Mouse (Mus musculus): ENCODE measurements at regions not wholly inside any gene's neighbourhood (a gene's known extent, or its start where the extent isn't known, plus 50 kb on each side); places are given as distances from the start of the nearest gene placed in this dataset.

GRCm38 (mm10) chr14:85915761-85916160 lies 1225.3 kb downstream of the Diaph3 start:
- 78% methylated on average over 2 of the region's 2 CpGs for WGBS
- H3K9me3 ChIP-seq (ENCODE audit: low read length), result no peaks in the 10 kb centered on the region
- ATAC-seq, result no peak
- no peak overlapping the region for H3K4me3 ChIP-seq (ENCODE audit: low read depth, low read length)
- no peak overlapping the region for H3K27ac ChIP-seq (ENCODE audit: low read length)
- H3K27me3 ChIP-seq (replicated peaks; ENCODE audit: insufficient read depth, low read length), result no peaks in the 10 kb centered on the region
- H3K4me2 ChIP-seq (replicated peaks; ENCODE audit: low read depth, low read length), result no peak overlapping the region
- DNase-seq (ENCODE audit: low spot score), result no peak
- H3K4me1 ChIP-seq (ENCODE audit: insufficient read depth, low read depth, low read length), result no peaks in the 10 kb centered on the region
- no peaks in the 10 kb centered on the region for H3K36me3 ChIP-seq (ENCODE audit: insufficient read depth, low read length)
- H3K9ac ChIP-seq (replicated peaks; ENCODE audit: low read depth), result no peak overlapping the region
- TF ChIP-seq CTCF (IDR thresholded peaks at IDR 0.05) (no peak), EP300 (IDR thresholded peaks at IDR 0.05) (no peak)

DNA sequence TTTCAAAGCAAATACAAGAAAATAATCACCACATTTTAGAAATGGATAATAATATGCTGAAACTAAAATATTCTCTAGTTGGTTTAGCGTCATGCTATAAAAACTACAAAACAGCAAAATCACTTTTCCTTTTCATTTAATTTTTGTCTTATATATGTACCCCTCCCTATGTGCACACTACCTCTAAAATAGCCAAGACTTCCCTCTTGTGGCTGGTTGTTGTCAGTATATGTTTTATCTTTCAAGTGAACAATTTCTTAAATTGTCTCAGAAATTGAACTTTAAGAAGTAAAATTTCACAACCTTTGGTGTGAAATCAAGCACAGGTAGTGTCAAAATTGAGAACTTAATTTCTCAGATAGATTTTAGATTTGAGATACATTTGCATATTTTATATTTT lies 1243.1 kb downstream of the Diaph3 start:
- WGBS, result 86% methylated on average over 1 of the region's 1 CpGs
- Histone ChIP-seq H3K9me3 (ENCODE audit: low read length) (no peaks in the 10 kb centered on the region), H3K4me1 (ENCODE audit: insufficient read depth, low read depth, low read length) (no peaks in the 10 kb centered on the region), H3K27ac (ENCODE audit: low read length) (no peak overlapping the region), H3K36me3 (ENCODE audit: insufficient read depth, low read length) (no peaks in the 10 kb centered on the region), H3K9ac (replicated peaks; ENCODE audit: low read depth) (no peak overlapping the region), H3K4me3 (ENCODE audit: low read depth, low read length) (no peak overlapping the region), H3K4me2 (replicated peaks; ENCODE audit: low read depth, low read length) (no peak overlapping the region), H3K27me3 (replicated peaks; ENCODE audit: insufficient read depth, low read length) (no peaks in the 10 kb centered on the region)
- DNase-seq (ENCODE audit: low spot score) (no peak), ATAC-seq (no peak)
- TF ChIP-seq EP300 (IDR thresholded peaks at IDR 0.05) (no peak), CTCF (IDR thresholded peaks at IDR 0.05) (peak; percentile 40)

DNA sequence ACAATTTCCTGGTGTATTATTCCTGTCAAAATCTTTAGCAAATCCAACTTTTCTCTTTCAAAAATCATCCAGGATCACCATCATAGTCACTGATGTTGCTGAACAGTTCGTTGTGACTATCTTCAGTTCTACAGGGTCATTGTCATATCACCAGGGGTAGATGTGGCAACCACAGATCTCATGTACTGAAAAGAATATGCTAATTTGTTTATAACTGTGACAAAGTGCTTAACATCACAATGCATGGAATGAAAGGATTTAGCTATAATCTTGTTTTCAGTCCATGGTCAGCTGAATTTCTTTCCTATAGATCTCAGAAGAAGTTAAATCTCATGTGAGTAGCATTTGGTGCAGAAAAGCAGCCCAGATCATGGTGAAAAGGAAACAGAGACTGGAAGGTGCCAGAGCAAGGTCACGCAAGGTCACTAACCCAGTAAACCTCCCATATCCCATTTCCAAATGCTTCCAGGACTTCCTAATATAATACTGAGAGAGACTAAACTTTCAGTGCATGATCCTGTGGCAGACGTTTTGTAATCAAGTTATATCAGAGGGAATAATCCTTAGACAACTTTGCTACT lies 1279.6 kb downstream of the Diaph3 start:
- H3K9ac ChIP-seq (replicated peaks; ENCODE audit: low read depth), result no peak overlapping the region
- no peak overlapping the region for H3K4me3 ChIP-seq (ENCODE audit: low read depth, low read length)
- no peaks in the 10 kb centered on the region for H3K36me3 ChIP-seq (ENCODE audit: insufficient read depth, low read length)
- DNase-seq (ENCODE audit: low spot score) (no peak), ATAC-seq (no peak)
- no peak overlapping the region for H3K4me2 ChIP-seq (replicated peaks; ENCODE audit: low read depth, low read length)
- no peaks in the 10 kb centered on the region for H3K4me1 ChIP-seq (ENCODE audit: insufficient read depth, low read depth, low read length)
- WGBS, result 69% methylated on average over 3 of the region's 3 CpGs
- no peak overlapping the region for H3K27ac ChIP-seq (ENCODE audit: low read length)
- no peak for TF ChIP-seq EP300 (IDR thresholded peaks at IDR 0.05)
- H3K9me3 ChIP-seq (ENCODE audit: low read length), result no peaks in the 10 kb centered on the region
- no peaks in the 10 kb centered on the region for H3K27me3 ChIP-seq (replicated peaks; ENCODE audit: insufficient read depth, low read length)

GRCm38 (mm10) chr14:85849490-85849889 lies 1291.5 kb downstream of the Diaph3 start:
- H3K27ac ChIP-seq (ENCODE audit: low read length), result no peak overlapping the region
- no peak for DNase-seq (ENCODE audit: low spot score)
- TF ChIP-seq EP300 (IDR thresholded peaks at IDR 0.05) (no peak), CTCF (IDR thresholded peaks at IDR 0.05) (no peak)
- H3K36me3 ChIP-seq (ENCODE audit: insufficient read depth, low read length), result no peaks in the 10 kb centered on the region
- no peak overlapping the region for H3K4me3 ChIP-seq (ENCODE audit: low read depth, low read length)
- no peaks in the 10 kb centered on the region for H3K4me1 ChIP-seq (ENCODE audit: insufficient read depth, low read depth, low read length)
- WGBS, result 72% methylated on average over 1 of the region's 1 CpGs
- H3K4me2 ChIP-seq (replicated peaks; ENCODE audit: low read depth, low read length), result no peak overlapping the region
- no peaks in the 10 kb centered on the region for H3K27me3 ChIP-seq (replicated peaks; ENCODE audit: insufficient read depth, low read length)
- ATAC-seq, result no peak
- H3K9ac ChIP-seq (replicated peaks; ENCODE audit: low read depth), result no peak overlapping the region
- H3K9me3 ChIP-seq (ENCODE audit: low read length), result no peaks in the 10 kb centered on the region

GRCm38 (mm10) chr14:85835494-85835893 lies 1305.5 kb downstream of the Diaph3 start:
- 75% methylated on average over 2 of the region's 2 CpGs for WGBS
- ATAC-seq, result no peak
- Histone ChIP-seq H3K4me2 (replicated peaks; ENCODE audit: low read depth, low read length) (no peak overlapping the region), H3K9ac (replicated peaks; ENCODE audit: low read depth) (no peak overlapping the region), H3K9me3 (ENCODE audit: low read length) (no peaks in the 10 kb centered on the region), H3K4me1 (ENCODE audit: insufficient read depth, low read depth, low read length) (no peaks in the 10 kb centered on the region), H3K27ac (ENCODE audit: low read length) (no peak overlapping the region), H3K36me3 (ENCODE audit: insufficient read depth, low read length) (no peaks in the 10 kb centered on the region), H3K4me3 (ENCODE audit: low read depth, low read length) (no peak overlapping the region), H3K27me3 (replicated peaks; ENCODE audit: insufficient read depth, low read length) (no peaks in the 10 kb centered on the region)
- TF ChIP-seq CTCF (IDR thresholded peaks at IDR 0.05), result no peak
- no peak for TF ChIP-seq EP300 (IDR thresholded peaks at IDR 0.05)
- DNase-seq (ENCODE audit: low spot score), result no peak

DNA sequence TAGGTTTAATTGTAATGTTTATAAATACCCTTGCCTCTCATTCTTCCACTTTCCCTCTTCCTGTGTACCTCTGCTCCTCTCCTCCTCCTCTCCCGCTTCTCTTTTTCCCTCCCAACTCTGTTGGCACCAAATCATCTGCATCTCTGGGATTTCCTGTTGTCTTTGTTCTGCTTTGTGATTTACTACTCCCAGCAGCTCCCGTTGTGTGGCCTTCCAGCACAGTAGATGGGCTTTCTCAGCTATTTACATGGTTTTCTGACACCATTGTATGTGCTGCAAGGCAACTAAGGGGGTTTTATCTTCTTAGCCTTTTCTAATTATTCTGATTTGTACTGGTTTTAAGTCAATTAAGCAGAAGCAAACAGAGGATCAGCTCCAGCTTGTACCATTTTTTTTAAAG lies 1326.1 kb downstream of the Diaph3 start:
- H3K9me3 ChIP-seq (ENCODE audit: low read length), result no peaks in the 10 kb centered on the region
- H3K4me2 ChIP-seq (replicated peaks; ENCODE audit: low read depth, low read length), result no peak overlapping the region
- no peak overlapping the region for H3K4me3 ChIP-seq (ENCODE audit: low read depth, low read length)
- TF ChIP-seq EP300 (IDR thresholded peaks at IDR 0.05), result no peak
- DNase-seq (ENCODE audit: low spot score), result no peak
- H3K9ac ChIP-seq (replicated peaks; ENCODE audit: low read depth), result no peak overlapping the region
- H3K27ac ChIP-seq (ENCODE audit: low read length), result no peak overlapping the region
- ATAC-seq, result no peak
- WGBS, result 24% methylated on average over 2 of the region's 2 CpGs
- H3K36me3 ChIP-seq (ENCODE audit: insufficient read depth, low read length), result no peaks in the 10 kb centered on the region
- no peaks in the 10 kb centered on the region for H3K4me1 ChIP-seq (ENCODE audit: insufficient read depth, low read depth, low read length)
- H3K27me3 ChIP-seq (replicated peaks; ENCODE audit: insufficient read depth, low read length), result no peaks in the 10 kb centered on the region

- no peak overlapping the region for H3K4me3 ChIP-seq (ENCODE audit: low read depth, low read length)
- no peaks in the 10 kb centered on the region for H3K9me3 ChIP-seq (ENCODE audit: low read length)
- no peak overlapping the region for H3K4me2 ChIP-seq (replicated peaks; ENCODE audit: low read depth, low read length)
- no peaks in the 10 kb centered on the region for H3K36me3 ChIP-seq (ENCODE audit: insufficient read depth, low read length)
- no peak overlapping the region for H3K27ac ChIP-seq (ENCODE audit: low read length)
- H3K9ac ChIP-seq (replicated peaks; ENCODE audit: low read depth), result no peak overlapping the region
- TF ChIP-seq EP300 (IDR thresholded peaks at IDR 0.05), result 0 out of 2 replicates have a peak, but pooled peaks have one; percentile 18
- no peak for TF ChIP-seq CTCF (IDR thresholded peaks at IDR 0.05)
- H3K27me3 ChIP-seq (replicated peaks; ENCODE audit: insufficient read depth, low read length), result no peaks in the 10 kb centered on the region
- DNase-seq (ENCODE audit: low spot score) (no peak), ATAC-seq (no peak)
- WGBS, result 60% methylated on average over 3 of the region's 3 CpGs
- no peaks in the 10 kb centered on the region for H3K4me1 ChIP-seq (ENCODE audit: insufficient read depth, low read depth, low read length)
Measured at GRCm38 (mm10) chr14:85784386-85784785, 1341.0 kb downstream of the Pcdh17 start.
